Mouse (Mus musculus) urinary bladder, postnatal 4 days (tissue): ENCODE measurements around the gene Ksr1.
A peak's percentile ranks its signal among the peaks of the same experiment; 100 is the strongest.

ENCODE experiments used
- DNase-seq, 2 experiments: peaks; one replicate each; pipeline ENCODE4 v3.0.0; 2021 to 2022; ENCODE audit warnings: low spot score in 2 of 2

Gene Ksr1

DNA sequence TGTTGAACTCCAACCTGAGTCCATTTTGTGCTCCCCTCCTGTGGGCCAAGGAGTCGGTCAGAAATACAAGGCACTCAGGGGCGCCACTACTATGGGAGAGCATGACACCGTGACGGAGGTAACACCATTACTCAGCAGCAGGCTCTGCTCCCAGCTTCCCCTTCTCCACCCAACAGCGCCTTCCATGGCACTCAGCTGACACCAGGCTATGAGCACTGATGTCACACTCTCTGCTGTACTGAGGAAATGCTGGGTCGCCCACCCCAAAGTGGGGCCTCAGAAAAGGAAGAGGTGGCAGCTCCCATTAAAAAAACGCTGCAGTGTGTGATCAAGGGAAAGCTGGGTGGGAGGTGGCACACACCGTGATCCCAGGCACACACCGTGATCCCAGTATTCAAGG, 101.0 kb downstream of the Ksr1 start:
- DNase-seq: no peak

DNA sequence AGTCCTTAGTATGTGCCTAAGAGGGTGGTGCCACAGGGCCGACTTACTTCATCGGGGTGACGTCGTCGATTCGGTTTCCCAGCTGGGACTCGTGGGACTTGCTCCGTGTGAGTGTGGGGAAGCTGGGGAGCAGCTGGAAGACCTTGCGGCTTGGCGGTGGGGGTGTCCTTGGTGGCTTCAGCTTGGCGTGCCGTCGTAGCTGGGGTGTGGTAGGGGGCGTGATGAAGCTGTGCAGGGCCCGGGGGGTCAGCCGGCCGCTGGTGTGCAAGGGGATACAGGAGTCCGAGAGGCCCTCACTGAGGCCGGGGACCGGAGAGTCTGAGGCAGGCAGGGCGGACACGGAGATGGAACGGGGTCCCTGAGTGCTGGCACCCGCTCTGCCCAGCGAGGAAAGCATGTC, 101.4 kb downstream of the Ksr1 start:
- no peak for DNase-seq

DNA sequence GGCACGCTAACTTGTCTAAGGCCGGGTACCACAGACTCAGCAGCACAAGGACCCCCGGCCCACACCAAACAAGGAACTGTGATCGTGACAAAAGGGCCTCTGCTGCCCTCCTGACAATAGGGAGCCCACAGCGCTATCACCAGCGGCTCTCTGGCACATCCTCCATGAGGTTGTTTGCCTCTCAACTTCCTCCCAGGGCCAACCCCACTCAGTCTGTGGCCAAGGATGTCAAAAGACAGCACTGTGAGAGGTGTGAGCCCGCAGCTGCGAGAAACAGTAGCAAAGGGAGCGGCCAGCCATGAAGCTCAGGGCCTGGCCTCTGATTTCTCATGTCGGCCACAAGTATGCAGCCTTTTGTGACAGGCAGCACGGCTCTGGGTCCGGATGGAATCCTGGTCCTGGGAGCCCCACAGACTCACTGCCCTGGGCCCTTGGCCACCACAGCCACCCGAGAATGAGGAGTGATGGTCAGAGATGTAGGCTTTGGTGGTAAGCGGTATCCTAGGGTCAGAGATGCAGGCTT, 104.2 kb downstream of the Ksr1 start:
- no peak for DNase-seq

DNA sequence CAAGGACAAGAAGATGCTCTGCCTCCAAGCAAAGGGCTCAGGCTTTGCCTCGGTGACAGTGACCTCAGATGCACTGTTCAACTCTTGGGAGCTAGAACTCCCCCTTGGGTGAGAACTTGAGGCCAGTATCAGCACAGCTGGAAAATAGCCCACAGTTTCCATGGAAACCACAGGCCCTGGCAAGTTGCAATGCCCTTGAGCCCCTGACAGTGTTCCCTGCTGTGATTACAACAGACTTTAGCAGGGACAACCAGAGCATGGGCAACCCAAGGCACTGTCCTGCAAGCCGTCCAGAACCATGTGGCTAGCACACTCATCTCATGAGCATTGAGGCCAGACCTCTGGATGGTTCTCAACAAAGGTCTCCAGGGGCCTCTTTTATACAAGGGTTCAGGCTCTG, 106.7 kb downstream of the Ksr1 start:
- DNase-seq: peak in 1 of 2 experiments; percentile 65

DNA sequence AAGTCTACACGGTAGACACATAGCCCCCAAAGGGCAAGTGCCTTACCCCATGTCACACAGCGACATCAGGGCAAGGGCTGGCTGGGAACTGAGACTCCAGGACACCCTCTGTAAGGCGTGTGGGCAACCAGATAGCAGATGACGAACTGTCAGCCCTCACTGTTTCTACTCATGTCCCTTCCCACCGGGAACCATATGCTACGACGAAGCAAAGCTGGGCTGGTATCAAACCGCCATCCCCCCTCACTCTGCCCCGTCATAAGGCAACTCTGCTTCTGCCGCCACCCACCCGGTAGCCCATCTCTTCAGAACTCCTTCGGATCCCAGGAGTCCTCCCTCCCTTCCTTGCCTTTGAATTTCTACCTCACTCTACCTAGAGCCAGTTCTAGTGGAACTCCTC, 108.7 kb downstream of the Ksr1 start:
- no peak for DNase-seq

DNA sequence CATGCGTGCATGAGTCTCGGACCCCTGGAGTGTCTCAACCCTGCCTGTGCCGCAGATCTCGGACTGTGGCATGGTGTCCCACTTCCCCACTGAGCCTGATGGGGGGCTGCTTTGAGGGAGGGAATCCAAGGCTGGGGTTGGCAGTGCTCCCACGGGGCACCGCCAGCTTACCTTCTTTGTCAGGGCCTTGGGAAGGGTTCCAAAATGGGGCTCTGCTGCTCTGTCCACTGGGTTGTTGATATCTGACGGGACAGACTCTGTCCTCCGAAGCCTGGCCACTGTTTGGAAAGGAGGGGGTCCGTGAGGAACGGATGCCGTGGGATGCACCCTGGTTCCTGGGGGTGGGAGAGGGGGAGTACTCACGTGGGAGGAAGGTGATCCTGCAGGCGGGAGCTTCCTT, 109.9 kb downstream of the Ksr1 start:
- DNase-seq: no peak

DNA sequence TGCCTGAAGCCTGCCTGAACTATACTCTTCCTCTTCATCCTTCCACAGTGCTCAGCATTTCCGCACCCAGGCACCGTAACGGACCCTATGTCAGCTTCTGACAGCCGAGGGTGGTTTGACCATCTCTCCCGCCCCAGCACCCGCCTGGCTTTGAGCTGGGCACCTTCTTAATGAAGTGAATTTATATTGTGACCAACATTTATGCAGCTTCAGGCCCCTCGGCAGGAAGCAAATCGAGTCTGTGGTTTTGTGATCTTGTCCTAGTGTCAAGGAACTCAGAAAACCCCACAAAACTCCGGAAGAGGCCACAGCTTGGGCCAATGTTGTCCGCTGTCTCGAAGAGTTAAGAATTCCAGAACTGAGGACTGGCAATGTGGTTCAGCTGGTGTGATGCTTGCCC, 112.6 kb downstream of the Ksr1 start:
- DNase-seq: no peak

DNA sequence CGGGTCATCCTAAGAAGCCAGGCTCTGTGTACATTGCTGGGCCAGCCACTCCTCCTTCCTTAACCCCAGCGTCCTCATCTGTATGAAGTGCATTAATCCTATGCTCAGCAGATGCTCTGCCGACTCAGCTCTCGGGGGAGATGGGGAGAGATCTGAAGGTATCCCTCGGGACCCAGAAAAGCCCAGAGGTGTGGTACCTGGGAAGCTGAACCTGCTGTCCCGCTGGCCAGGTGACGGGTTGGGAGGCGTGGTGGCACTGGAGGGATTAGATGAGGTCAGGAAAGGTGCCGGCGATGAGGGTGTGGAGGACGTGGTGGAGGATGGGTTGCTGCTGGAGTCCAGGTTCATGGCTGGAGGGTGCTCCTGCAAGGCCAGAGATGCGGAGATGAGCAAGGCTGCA, 113.2 kb downstream of the Ksr1 start:
- no peak for DNase-seq

DNA sequence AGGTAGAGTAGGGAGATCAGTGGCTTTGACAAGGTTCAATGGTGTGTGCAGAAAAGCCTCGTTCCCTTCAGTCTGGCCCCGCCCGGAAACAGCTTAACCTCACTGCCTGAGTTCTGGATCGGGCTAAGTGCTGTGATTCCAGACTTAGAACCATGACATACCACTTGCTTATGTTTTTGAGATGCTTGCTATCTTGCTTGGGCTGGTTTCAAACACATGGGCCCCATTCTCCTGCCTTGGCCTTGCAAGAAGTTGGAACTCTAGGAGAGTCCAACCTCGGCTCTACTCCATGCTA, 114.8 kb downstream of the Ksr1 start:
- no peak for DNase-seq

DNA sequence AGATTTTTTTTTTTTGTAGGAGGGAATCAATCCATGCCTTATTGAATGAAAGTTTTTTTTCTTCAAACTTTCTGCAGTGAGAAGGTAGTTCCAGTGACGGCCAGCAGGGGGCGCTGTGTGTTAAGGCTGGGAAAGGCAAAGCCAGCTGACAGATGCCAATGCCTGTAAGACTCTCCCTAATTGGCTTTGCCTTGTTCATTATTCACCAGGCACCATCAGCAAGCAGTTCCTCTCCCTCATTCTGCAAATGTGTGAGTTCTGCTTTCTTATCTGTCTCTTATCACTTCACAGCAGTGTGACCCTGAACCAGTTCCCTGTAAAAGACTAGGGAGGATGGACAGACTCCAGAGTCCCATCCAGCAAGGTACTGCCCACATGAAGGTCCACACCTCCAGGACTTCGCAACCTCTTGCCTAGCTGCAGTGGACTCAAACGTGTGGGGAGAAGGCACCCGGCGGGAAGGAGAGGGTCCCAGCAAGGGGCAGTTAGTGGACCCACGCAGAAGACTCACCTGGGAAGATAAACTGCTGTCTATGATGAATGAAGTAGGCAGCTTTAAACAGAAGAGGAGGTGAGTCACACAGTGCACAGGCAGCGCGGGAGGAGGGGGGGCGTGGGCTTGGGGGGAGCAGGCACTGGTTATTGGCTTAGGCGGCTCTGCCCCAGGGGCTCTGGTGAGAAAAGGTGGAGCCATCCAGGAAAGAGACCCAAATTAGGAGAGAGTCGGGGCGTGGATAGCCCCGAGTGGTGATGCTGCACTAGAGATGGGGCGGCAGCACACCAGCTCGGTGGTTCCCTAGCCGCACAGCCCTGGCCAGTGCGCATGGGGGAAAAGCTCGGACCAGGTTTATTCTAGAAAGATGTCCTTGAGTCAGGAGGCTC, 115.4 kb downstream of the Ksr1 start:
- DNase-seq: peak; percentile 74 to 95

DNA sequence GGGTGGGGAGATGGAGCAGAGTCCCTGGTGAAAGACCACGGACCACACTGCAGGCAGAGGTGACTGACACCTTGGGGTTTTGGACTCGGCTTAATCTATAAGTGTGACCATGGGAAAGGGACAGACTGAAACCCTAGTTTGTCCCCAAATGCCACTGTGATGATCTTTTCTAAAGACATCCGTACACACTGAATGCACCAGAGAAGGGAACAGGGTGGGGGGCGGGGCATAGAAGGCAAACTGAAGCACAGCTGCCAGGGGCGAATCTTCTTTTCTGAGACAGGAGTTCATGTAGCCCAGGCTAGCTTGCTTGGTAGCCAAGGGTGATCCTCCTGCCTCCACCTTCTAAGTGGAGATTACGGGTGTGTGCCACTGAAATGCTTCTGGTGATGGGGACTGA, 122.5 kb downstream of the Ksr1 start:
- DNase-seq: no peak

DNA sequence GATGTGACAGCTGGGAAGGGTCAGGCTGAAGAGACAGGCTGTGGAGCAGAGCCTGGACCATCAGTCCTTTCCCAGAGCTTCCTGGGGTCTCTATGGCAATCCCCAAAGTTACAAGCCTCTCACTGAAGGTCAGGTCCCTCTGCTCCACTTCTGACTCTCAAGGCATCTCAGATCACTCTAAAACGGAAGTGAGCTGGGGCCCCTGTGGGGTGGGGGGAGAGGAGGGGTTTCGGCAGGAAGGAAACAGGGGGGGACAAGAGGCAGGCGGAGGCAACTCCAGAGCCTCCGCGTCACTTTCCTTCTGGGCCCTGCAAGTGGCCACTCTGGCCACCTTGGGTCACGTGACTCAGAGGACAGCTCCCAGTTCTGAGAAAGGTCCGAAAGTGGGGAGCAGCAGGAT, 122.9 kb downstream of the Ksr1 start:
- DNase-seq: no peak

DNA sequence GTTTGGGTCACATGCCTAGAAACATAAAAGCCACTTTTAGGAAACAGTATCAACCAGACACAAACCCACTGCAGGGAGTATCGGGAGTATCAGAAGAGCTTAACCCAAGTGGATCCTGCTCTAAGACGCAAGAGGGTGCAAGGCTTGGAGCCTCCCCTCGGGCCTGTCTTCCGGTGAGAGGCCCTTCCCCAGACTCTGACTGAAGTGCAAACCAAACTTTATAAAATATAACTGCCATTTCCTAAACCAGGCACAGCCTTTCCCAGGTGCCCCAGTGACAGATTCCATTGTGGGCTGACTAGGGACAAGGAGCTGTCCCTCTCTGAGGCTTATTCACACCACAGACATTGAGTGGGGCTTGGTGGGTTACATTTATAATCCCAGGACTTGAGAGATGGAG, 123.4 kb downstream of the Ksr1 start:
- no peak for DNase-seq

DNA sequence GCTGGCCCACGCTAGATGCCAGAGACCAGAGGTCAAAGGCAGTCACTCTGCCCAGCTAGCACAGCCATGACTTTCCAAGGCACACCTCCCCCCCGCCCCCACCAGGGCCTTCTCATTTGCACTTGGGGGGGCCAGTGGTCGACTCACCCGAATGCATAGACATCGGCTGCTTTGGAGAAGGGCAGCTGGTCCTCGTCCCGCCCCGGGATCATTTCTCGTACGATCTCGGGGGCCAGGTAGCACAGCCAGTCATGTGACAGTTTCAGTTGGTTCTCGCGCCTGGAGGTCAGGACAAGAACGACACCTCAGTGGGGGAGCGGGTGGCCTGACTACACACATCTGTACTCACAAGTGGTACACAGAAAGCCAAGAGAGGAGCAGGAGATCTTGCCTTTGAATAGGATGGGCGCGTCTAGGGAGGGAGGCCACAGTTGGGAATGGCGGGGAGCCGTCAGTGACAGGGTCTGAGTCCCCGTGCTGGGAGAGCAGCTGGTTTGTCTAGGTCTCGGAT, 125.6 kb downstream of the Ksr1 start:
- no peak for DNase-seq

DNA sequence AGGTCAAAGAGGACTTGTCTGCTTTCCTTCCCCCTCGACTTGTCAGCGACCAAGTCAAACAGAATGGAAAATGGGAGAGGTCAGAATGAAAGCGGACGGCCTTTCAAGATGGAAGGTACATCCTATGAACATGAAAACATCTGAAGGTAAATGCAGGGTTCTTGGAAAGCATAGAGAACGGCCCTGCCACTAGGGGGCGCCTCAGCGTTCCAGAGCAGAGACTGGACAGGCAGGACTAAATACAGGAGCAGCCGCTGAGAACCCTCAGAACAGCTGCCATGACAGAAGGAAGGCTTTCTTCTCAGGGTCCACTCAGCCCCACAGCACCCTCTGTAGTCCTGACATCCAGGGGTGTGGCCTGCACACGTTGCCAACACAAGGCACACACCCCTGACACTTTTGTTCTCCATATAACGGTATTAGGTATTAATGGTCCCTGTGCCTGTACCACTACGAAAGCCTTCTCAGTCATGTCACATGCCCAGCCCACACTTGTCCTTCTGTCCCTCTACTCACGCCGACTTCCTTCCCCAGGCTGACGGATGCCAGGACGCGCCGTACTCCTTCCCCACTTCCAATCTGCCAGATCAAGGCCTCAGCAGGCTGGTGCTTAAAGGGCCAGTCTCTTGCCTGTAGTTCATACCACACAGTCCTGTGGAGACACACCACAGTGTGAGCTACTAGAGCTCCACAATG, 126.2 kb downstream of the Ksr1 start:
- no peak for DNase-seq

DNA sequence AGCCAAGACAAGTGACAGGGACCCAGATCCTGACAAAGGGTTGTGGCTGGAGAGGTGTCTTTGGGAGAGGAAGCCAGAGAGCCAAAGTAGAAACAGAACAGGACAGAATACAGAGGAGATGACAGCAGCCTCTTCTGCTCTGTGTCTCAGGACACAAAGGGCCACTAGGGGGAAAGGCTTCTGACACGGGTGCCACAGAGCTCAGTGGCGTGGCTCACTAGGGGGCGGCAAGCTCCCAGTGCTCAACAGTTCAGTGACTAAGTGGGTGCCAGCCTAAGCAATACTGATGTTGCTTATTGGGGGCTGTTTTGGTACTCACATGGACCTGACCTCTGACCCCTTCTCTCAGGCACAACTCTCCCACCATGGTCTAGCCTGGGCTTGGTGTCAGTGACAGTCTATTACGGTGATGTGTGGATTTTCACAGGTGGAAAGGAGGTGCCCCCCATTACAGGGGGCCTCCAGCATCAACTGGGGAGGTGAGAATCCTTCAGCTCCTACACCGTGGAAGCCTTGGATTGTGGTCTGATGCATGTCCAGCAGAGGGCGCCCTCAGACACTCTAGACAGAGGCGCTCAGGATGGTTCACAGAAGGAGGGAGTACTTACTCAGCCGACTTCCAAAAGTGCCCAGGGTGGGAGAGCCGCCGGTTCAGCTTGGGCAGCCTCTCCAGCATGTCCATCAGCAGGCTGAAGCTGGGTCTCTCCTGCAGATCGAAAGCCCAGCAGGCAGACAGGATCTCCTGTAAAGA, 127.1 kb downstream of the Ksr1 start:
- peak in 1 of 2 experiments; percentile 81 for DNase-seq

DNA sequence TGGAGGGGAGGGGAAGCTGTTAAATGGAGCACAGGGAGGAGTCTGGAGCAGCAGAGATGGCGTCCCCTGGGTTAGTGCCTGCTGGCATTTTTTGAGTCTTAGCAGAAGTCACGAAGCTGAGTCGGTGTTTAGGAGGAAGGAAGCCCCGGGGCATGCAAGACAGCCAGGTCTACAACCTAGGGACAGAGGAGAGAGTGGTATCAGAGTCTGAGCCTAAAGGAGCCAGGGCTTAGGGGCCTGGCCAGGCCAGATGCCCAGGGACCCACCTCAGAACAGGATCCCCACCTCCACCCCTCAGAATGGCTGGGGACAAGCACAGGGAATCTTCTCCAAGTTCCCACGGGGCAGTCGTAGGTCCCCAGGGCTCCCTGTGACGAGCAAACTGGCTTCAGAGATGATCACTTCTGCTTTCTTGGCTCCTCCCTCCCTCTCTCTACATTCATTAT, 129.0 kb downstream of the Ksr1 start:
- no peak for DNase-seq

DNA sequence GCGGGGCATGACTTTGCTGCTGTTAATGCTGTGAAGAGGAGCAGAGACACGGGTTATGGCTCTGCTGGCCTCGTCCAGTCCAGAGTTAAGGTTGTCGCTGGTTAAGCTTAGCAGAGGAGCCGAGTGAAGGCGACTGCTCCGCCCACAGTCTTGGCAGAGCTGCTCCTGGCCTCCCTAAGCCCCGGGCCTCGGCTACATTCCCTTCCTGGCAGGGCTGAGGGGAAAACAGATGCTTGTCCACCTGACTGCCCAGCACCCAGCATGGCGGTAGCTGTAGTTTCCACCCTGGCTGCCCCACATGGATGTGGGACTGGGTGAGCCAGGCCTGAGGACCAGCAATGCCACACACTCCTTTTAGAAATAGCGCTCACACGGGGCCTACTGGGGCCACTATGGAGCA, 130.0 kb downstream of the Ksr1 start:
- DNase-seq: no peak

DNA sequence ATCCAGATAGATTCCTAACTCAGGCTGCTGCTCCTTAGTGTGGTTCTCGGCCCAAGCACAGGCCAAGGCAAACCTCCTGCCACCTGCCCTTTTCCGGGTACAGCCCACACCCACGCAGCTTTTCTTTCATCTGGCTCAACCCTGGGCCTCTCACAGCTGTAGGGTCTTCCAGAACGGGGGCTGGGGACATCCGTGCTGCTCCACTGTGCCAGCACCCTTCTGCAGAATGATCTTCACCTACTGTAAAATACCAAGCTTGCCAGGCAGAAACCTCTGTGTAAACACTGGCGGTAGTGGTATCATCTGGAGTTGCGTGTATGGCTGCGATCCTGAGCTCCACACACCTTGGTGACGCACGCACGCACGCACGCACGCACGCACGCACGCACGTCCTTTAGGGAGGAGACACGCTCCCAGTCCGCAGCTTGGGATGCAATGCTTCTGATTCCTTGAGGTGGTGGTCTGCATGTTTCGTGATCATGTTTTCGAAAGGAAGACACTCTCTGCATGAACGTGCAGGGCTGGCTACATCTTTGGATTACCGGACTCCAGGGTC, 130.5 kb downstream of the Ksr1 start:
- DNase-seq: no peak

DNA sequence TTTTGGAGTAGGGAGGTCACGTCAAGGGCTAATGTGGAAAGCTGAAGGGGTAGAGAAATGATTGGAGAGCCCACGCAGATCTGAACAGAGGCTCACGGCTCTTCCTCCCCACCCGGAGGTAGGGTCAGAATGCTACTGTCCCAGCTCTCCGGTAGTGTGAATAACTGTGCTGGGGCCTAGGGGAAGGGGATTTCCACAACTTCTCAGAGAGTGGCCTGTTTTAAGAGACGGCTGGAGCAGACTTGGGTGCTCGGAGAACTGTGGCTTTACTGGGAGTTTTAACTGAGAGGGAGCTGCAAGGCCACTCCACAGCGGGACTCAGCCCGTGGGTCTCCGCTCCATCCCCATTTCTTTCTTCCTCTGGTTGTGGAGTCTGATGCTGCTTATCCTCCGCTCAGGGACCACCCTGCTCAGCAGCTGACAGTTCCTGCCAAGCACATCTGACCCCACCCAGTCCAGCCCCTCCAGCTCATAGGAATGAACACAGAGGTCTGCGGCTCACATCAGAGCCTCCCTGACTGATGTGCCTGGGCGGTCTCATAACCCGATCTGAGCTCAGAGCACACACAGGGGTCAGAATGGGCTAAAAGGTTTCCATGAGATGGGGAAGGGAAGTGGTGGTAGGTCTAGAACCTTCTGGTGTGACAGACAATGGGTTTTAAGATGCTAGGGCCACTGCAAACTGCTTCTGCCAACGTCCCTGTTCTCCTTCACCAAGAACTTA, 131.4 kb downstream of the Ksr1 start:
- DNase-seq: no peak

DNA sequence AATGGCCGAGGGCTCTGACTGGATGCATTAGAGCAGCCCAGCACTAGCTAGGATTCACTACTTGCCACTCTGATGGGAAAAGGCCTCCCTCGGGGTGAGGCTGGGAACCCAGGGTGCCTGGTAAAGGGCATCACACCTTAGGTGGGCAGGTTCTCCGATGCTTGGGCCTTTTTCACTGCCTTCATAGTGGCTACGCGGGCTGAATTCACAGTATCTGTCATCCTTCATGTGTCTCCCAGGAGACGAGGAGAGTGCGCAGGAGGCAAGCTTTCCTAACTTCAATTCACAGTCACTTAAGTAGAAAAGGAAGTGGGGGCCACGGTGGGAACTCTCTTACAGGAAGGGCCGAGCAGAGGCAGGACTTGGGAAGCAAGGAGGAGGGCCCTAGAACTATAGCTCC, 132.4 kb downstream of the Ksr1 start:
- DNase-seq: no peak
